Mouse (Mus musculus): ENCODE measurements around the gene Vipr2.

DNA sequence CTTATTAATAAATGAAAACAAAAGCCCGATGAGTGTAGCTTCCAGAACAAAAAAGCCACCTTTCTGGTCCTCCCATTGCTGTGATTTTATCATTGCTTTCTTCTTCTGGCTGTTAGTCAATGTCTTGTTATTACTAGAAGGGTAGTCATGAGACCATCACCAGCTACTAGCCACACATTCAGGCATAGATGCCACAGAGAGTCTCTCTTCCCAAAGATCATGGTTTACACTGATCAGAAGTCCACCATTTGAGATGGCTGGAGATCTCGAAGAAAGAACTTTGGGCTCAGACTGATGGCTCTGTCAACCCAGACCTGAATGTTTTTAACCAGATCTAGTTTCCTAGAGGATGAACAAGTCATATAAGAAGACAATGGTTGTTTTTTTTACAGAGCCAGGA, 38.3 kb downstream of the Vipr2 start:
- no peak for TF ChIP-seq CTCF (IDR thresholded peaks at IDR 0.05; ENCODE audit: low read depth, low read length)
- TF ChIP-seq GATA1 (IDR thresholded peaks at IDR 0.05; ENCODE audit: borderline replicate concordance, low read length), result no peak
- no peak for TF ChIP-seq GATA2 (IDR thresholded peaks at IDR 0.05; ENCODE audit: borderline replicate concordance, low read depth, low read length)
- TF ChIP-seq POLR2AphosphoS5 (IDR thresholded peaks at IDR 0.05; ENCODE audit: insufficient replicate concordance, low read depth, low read length), result no peak
- no peak for TF ChIP-seq TAL1 (conservative IDR thresholded peaks at IDR 0.05; ENCODE audit: low read depth, low read length)

Measured in G1E (cell line).